Mouse (Mus musculus) cerebellum, adult 8-10 months (tissue): ENCODE measurements around the gene Acer3.

Experiments
- DNase-seq: peaks from one replicate; pipeline ENCODE4 v3.0.0; 2022

The Acer3 gene

GRCm38 (mm10) chr7:98321083-98321482 is at the start of gene Acer3:
Acer3 (minus strand) TSS chr7:98321208.
- DNase-seq: no peak

- DNase-seq: no peak
These were observed 48.9 kb upstream of the Acer3 start for GRCm38 (mm10) chr7:98369762-98370369.

GRCm38 (mm10) chr7:98361662-98362061 is 40.7 kb upstream of the Acer3 start:
- no peak for DNase-seq

- DNase-seq: peak; percentile 44
These were observed 40.1 kb upstream of the Acer3 start, which contains the start of gene Tsku for GRCm38 (mm10) chr7:98361063-98361652. Tsku (minus strand) TSS chr7:98361328.

GRCm38 (mm10) chr7:98360621-98360990 is 39.6 kb upstream of the Acer3 start:
- DNase-seq: no peak

GRCm38 (mm10) chr7:98359951-98360620 is 39.1 kb upstream of the Acer3 start:
- peak; percentile 13 for DNase-seq

GRCm38 (mm10) chr7:98358016-98358415 is 37.0 kb upstream of the Acer3 start:
- DNase-seq: no peak

GRCm38 (mm10) chr7:98357324-98357723 is 36.3 kb upstream of the Acer3 start:
- no peak for DNase-seq

GRCm38 (mm10) chr7:98354921-98355310 is 33.9 kb upstream of the Acer3 start:
- no peak for DNase-seq

- no peak for DNase-seq
These were observed 33.3 kb upstream of the Acer3 start for GRCm38 (mm10) chr7:98354160-98354920.

GRCm38 (mm10) chr7:98353616-98354015 is 32.6 kb upstream of the Acer3 start:
- DNase-seq: no peak

GRCm38 (mm10) chr7:98351523-98351922 is 30.5 kb upstream of the Acer3 start:
- no peak for DNase-seq

GRCm38 (mm10) chr7:98349821-98350220 is 28.8 kb upstream of the Acer3 start:
- DNase-seq: no peak

- DNase-seq: peak; percentile 85
These were observed 28.1 kb upstream of the Acer3 start for GRCm38 (mm10) chr7:98349096-98349495.

- peak; percentile 49 for DNase-seq
These were observed 27.0 kb upstream of the Acer3 start for GRCm38 (mm10) chr7:98348043-98348442.

GRCm38 (mm10) chr7:98347471-98347870 is 26.5 kb upstream of the Acer3 start:
- DNase-seq: no peak

GRCm38 (mm10) chr7:98345036-98345435 is 24.0 kb upstream of the Acer3 start:
- DNase-seq: no peak

- DNase-seq: peak; percentile 34
These were observed 23.4 kb upstream of the Acer3 start for GRCm38 (mm10) chr7:98344361-98344760.

- no peak for DNase-seq
These were observed 21.2 kb upstream of the Acer3 start for GRCm38 (mm10) chr7:98342249-98342648.

GRCm38 (mm10) chr7:98341475-98341874 is 20.5 kb upstream of the Acer3 start:
- peak; percentile 61 for DNase-seq

GRCm38 (mm10) chr7:98340343-98340742 is 19.3 kb upstream of the Acer3 start:
- no peak for DNase-seq

GRCm38 (mm10) chr7:98333987-98334386 is 13.0 kb upstream of the Acer3 start:
- no peak for DNase-seq

- DNase-seq: no peak
These were observed 12.5 kb upstream of the Acer3 start for GRCm38 (mm10) chr7:98333507-98333906.
